ENCODE assay signal across 8 mouse cellular contexts in genomic region chr7:139703146-139703825, GRCm38 (mm10). TPM values are rescaled to one million over a fixed set of nuclear protein-coding genes. Genes with fewer than 3 reads are reported as not detected.
A peak's percentile ranks its signal among the peaks of the same experiment; 100 is the strongest.
DNase-seq lines count a peak whose midpoint lies in the region; TF ChIP-seq lines count a peak whose summit lies in the region.

No protein-coding gene starts in this region.

- DNase-seq in thymus, adult 2 months: peak; percentile 62
- DNase-seq in thymus, adult 18-20 months: no peak
- DNase-seq in embryo, embryonic 11.5 days (ENCODE audit: low read depth, low spot score): peak; percentile 75
- peak; percentile 63 to 80 for DNase-seq in gastrocnemius, postnatal 4 days (ENCODE audit: low spot score in 2 of 2)
- peak; percentile 49 for DNase-seq in kidney, adult 11 months
- peak; percentile 76 to 86 for DNase-seq in left cerebral cortex, postnatal 36 days (ENCODE audit: low spot score in 2 of 2)
- peak; percentile 78 for DNase-seq in midbrain, embryonic 10.5 days (ENCODE audit: low spot score)
- DNase-seq in spleen, postnatal 14 days (ENCODE audit: low spot score in 2 of 2): peak; percentile 18 to 54

- no peak overlapping the region for H3K27ac ChIP-seq in thymus, adult 2 months (ENCODE audit: control insufficient read depth, insufficient read depth, low read length)
- H3K27ac ChIP-seq in midbrain, embryonic 10.5 days (replicated peaks): no peak overlapping the region

- intact Hi-C loops in left cerebral cortex, postnatal 36 days (cut with DNase I): loop anchor here (1.0 to 5.0 kb wide), 3 partner anchors 39 to 174 kb away; no protein-coding TSS in a partner anchor

- TF ChIP-seq CTCF in thymus, adult 2 months (IDR thresholded peaks at IDR 0.05; ENCODE audit: borderline replicate concordance, control insufficient read depth, extremely low read depth, insufficient read depth, low read length, poor library complexity): peak; percentile 45; the same call in 1 of the 2 replicates

- no peak for TF ChIP-seq POLR2A in thymus, adult 2 months (IDR thresholded peaks at IDR 0.05; ENCODE audit: control insufficient read depth, extremely low read depth, insufficient read depth, low read length, poor library complexity)

- 34% methylated on average over 6 of the region's 6 CpGs for WGBS in thymus, adult 2 months
- WGBS in midbrain, embryonic 10.5 days: 40% methylated on average over 6 of the region's 6 CpGs

- H3K27me3 ChIP-seq in thymus, adult 2 months (ENCODE audit: control insufficient read depth, insufficient read depth, low read length): no peaks in the 10 kb centered on the region
- H3K27me3 ChIP-seq in midbrain, embryonic 10.5 days (ENCODE audit: low read depth, poor library complexity, severe bottlenecking): 0 out of 2 replicates have a peak, but pooled peaks cover 6% of the 10 kb centered on the region

- no peaks in the 10 kb centered on the region for H3K36me3 ChIP-seq in thymus, adult 2 months (ENCODE audit: control insufficient read depth, insufficient read depth, low read length)
- no peaks in the 10 kb centered on the region for H3K36me3 ChIP-seq in midbrain, embryonic 10.5 days

- H3K4me3 ChIP-seq in thymus, adult 2 months (ENCODE audit: control insufficient read depth, insufficient read depth, low read length): no peak overlapping the region
- no peak overlapping the region for H3K4me3 ChIP-seq in midbrain, embryonic 10.5 days

- H3K4me1 ChIP-seq in thymus, adult 2 months (replicated peaks; ENCODE audit: control insufficient read depth, insufficient read depth, low read length): no peaks in the 10 kb centered on the region
- H3K4me1 ChIP-seq in midbrain, embryonic 10.5 days: peaks cover 8% of the 10 kb centered on the region; the same call in 1 of the 2 replicates

- no peaks in the 10 kb centered on the region for H3K9me3 ChIP-seq in midbrain, embryonic 10.5 days (replicated peaks)

RNA-seq across cellular contexts. Expression of gene Cfap46, which starts 19.7 kb away (rescaled TPM):
- polyA plus RNA-seq in thymus, adult 2 months (2012; rRNA removed): 0.36 and 0.51 TPM in 2 replicates
- total RNA-seq in gastrocnemius, postnatal 4 days (2021): under 1 TPM; 0.17 to 0.52 TPM
- total RNA-seq in left cerebral cortex, postnatal 36 days (2021): 1 to 10 TPM; 1.9 to 5.3 TPM
- polyA plus RNA-seq in midbrain, embryonic 10.5 days (2016; fragmentation: Nextera tagmentation; extraction: Ambion mirVana): 0.27 and 0.30 TPM in 2 replicates

Comparison
In these comparisons a context has a peak if more than half of its experiments do, and no peak if none do; other contexts are left out.
1. DNase-seq: peak in thymus, adult 2 months (single experiment), embryo, embryonic 11.5 days (single experiment), gastrocnemius, postnatal 4 days (2 of 2), kidney, adult 11 months (single experiment), left cerebral cortex, postnatal 36 days (2 of 2), midbrain, embryonic 10.5 days (single experiment) and spleen, postnatal 14 days (2 of 2); none in thymus, adult 18-20 months (0 of 2).